Mouse (Mus musculus) small intestine, adult 2 months (tissue): ENCODE measurements around the gene Gng8.

Experiments
- CTCF ChIP-seq: fragments of 200-500 bp; IDR thresholded peaks from 2 replicates; pipeline ENCODE4 v1.5.1; 2012; ENCODE audit warnings: low read depth, mild to moderate bottlenecking, control low read depth, inconsistent platforms, low read length, moderate library complexity, mixed read lengths; ENCODE audit not compliant: insufficient replicate concordance, insufficient read length; ENCODE audit errors: extremely low read depth
- POLR2A ChIP-seq: fragments of 200-500 bp; IDR thresholded peaks from 2 replicates; pipeline ENCODE4 v1.6.1; 2012; ENCODE audit warnings: low read depth, mild to moderate bottlenecking, control low read depth, inconsistent platforms, low read length, moderate library complexity

- peak; percentile 27; the same call in 1 of the 2 replicates for TF ChIP-seq CTCF
- no peak for TF ChIP-seq POLR2A
Measured at GRCm38 (mm10) chr7:16874756-16875309, 16.8 kb upstream of the Gng8 start.
